Mouse (Mus musculus) thymus, adult 2 months (tissue): Measurements from ENCODE around the gene Ash1l.

ENCODE experiments used
- CTCF ChIP-seq: fragments of 200-500 bp; IDR thresholded peaks from 2 replicates; pipeline ENCODE4 v1.5.1; 2012; ENCODE audit warnings: mild to moderate bottlenecking, control low read depth, low read length, moderate library complexity, borderline replicate concordance; ENCODE audit not compliant: control insufficient read depth, poor library complexity, insufficient read depth; ENCODE audit errors: extremely low read depth
- POLR2A ChIP-seq: fragments of 200-500 bp; IDR thresholded peaks from 2 replicates; pipeline ENCODE4 v1.6.1; 2012; ENCODE audit warnings: mild to moderate bottlenecking, low read length, control low read depth, moderate library complexity; ENCODE audit not compliant: control insufficient read depth, poor library complexity, insufficient read depth; ENCODE audit errors: extremely low read depth

- TF ChIP-seq CTCF (no peak), POLR2A (no peak)
These were observed 45.6 kb upstream of the Ash1l start for GRCm38 (mm10) chr3:88904803-88905202.
